Mouse (Mus musculus): ENCODE measurements around the gene Psmc4.

Gene Psmc4

GRCm38 (mm10) chr7:28049476-28050409 lies at the start of gene Psmc4:
Gene Psmc4 (minus strand): TSS chr7:28050101.
- WGBS: under 1% methylated on average over 52 of the region's 52 CpGs

DNA sequence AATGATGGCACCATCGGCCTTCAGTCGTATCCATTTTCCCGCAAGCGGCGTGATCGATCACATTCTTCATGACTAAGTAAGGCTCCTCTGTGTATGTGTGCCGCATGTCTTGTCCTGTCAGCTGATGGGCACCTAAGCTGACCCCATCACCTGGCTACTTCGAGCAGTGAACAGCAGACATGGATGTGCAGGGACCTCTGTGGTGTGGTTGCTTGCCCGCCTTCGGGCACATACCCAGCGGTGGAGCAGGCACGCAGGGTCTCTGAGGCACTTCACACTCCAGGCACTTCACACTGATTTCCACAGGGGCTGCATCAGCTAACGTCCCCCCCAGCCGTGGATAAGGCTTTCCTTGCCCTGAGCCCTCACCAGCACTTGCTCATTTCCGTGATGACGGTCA lies 49.2 kb upstream of the Psmc4 start:
- WGBS: 95% methylated on average over 16 of the region's 16 CpGs

DNA sequence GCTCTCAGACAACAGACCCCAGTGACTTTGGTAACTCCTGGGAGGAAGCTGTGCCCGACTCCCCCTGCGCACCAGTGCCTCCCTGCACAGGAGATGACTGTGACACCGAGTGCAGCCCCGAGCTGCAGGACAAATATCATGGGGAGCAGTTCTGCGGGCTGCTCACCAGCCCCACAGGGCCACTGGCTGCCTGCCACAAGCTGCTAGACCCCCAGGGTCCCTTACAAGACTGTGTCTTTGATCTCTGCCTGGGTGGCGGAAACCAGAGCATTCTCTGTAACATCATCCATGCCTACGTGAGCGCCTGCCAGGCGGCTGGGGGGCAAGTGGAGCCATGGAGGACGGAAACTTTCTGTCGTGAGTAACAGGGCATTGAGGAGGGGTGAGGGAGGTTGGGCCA lies 43.6 kb upstream of the Psmc4 start:
- 51% methylated on average over 11 of the region's 11 CpGs for WGBS

- 84% methylated on average over 16 of the region's 16 CpGs for WGBS
Measured at GRCm38 (mm10) chr7:28086236-28086635, 36.3 kb upstream of the Psmc4 start.

DNA sequence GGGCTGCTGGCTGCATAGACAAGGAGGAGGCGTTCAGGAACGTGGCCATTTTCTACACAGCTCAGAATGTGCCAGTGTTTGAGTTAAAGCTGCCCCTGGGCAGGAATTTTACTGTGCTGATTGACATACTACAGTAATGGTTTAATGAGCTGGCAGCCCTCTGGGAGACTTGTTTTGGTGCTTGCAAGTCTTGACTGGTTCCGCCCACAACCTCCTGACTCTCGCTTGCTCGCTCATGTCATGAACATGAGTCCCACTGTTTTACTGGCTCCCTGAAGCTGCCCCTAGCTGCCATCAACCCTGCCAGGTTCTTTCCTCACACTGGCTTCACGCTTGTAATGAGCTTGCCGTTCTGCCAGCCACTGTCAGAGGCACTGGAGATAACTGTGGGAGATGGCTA lies 34.3 kb upstream of the Psmc4 start:
- WGBS: 31% methylated on average over 7 of the region's 7 CpGs

DNA sequence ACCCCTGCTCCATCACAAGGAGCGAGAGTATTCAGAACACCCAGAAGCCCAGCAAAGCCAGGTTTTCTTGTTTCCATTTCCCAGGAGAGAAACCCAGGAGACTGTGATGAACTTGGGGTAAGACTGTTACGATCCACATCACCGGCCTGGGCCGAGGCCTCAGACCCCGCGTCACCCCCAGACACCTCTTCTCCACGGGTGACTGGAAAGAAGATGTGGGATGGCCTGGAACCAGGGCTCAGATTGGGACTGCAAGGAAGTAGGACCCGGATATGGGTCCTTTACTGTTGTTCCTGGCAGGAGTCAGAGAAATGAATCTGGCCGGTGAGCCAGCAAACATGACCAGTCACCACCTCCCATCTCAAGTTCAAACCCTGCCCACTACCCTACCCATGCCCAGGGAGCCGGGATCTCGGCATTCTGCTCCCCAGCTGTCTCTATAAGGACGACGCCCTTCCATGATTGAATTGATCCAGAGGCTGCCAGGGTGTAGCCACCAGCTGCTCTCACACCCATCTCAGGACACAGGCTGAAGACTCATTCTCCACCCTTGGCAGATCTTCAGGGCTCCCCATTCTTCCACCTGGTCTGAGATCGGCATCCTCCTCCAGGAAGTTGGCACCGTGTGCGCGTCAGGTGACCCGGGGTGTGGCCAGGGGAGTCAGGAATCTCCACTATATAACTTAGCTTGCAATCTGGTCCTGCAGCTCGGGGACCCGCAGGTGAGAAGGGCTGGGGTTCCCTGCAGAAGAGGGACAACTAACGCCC lies 20.8 kb upstream of the Psmc4 start, which contains the start of gene Fcgbp:
Gene Fcgbp, plus strand, starts transcription at position 706 of the 768 bp plus-strand sequence.
- WGBS: 87% methylated on average over 21 of the region's 21 CpGs

DNA sequence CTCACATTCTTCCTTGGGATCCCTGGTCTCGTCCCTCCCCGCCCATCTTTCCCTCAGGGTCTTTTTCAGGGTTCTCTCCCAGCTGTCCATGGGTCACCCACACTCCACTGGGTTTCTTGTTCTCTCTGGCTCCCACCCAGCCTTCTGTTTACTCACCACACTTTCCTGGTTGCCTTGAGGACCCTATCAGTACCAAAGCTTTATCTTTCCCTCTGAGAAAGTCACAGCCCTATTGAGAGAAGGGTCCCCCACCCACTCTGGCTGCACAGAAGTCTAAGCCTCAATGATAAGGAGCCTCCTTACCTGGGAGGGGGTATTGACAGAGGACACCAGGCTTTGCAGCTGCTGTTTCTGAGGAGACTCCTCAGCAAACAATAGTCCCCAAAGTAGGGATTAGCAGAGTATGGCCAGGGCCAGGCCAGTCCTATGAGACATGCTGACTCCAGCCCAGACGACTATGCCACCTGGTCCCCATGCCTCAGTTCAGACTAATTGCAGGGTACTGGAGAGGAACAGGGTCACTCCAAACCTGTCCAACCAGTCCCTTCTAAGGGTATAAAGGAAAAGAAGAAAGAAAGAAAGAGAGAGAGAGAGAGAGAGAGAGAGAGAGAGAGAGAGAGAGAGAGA lies 19.8 kb upstream of the Psmc4 start:
- 49% methylated on average over 3 of the region's 3 CpGs for WGBS

GRCm38 (mm10) chr7:28068661-28069060 lies 18.8 kb upstream of the Psmc4 start:
- WGBS: 84% methylated on average over 3 of the region's 3 CpGs

DNA sequence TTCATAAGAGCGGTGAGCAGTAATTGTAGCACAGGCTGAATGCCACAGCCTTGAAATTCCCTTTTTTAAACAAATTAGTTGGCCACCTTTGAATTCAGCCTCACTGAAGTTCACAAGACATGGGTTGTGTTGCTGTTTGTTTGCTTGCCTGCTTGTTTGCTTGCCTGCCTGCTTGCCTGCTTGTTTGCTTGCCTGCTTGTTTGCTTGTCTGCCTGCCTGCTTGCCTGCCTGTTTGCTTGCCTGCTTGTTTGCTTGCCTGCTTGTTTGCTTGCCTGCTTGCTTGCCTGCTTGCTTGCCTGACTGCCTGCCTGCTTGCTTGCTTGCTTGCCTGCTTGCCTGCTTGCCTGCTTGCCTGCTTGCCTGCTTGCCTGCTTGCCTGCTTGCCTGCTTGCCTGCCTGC lies 10.1 kb upstream of the Psmc4 start:
- 63% methylated on average over 1 of the region's 1 CpGs for WGBS

DNA sequence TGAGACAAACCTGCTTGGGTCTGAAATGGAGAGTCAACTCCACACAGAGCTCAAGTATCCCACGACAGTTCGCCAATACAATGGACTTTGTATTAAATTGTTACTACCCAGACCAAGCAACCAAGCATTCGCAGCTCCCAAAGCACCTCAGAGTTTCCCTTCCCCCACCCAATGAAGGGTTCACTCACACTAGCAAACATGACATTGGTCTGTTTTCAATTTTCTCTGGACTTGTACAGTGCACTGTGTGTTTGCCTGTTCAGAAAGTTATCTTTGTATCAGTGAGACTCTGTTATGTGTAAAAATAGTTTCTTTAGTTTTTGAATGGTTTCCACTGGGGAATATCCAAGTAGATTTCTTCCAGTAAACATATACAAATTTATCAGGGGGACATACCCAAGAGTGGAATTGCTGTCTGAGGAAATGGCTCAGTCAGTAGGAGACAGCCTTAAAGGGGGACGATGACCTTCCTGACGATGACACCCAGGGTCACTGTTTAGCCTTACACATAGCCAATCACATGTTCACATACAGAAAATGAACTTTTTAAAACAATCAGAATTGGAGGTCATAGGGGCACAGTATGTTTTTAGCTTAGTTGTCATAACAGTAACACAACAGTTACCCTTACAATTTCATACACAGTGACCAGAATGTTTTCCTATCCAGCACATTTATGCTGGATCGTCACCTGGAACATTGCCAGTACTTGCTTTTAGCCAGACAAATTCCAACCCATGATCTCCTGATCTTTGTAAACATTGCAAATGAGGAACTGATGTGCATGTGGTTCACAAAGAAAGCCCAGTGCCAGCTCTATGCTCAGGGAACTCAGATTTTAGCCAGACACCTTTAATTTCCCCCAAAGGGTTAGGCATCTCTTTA lies 3.4 kb upstream of the Psmc4 start:
- WGBS: 86% methylated on average over 6 of the region's 6 CpGs

- WGBS: 59% methylated on average over 17 of the region's 17 CpGs
Measured at GRCm38 (mm10) chr7:28050584-28050983, 683 bp upstream of the Psmc4 start.

- 82% methylated on average over 4 of the region's 4 CpGs for WGBS
Measured at GRCm38 (mm10) chr7:28044524-28044923, 5.4 kb downstream of the Psmc4 start.

DNA sequence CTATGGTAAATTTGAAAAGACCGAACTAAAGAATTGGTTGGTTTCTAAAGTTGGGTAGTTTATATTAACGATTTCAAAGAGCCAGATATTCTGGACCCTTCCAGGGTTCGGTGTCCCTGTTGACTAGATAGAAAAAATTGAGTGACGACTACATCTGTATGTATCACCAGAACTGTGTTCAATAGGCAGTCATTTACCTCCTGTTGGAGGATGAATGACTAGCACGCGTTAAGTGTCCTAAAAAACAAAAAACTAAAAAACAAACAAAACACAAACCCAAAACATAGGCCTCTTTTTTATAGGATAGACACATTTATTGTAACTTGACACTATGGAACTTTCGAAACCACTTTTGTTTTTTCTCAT lies 35.5 kb downstream of the Psmc4 start:
- 18% methylated on average over 7 of the region's 7 CpGs for WGBS

GRCm38 (mm10) chr7:28013549-28014444 lies 36.1 kb downstream of the Psmc4 start, which contains the start of gene Zfp850:
Gene Zfp850 (minus strand): TSS chr7:28014115.
- WGBS: under 1% methylated on average over 47 of the region's 47 CpGs

- WGBS: 62% methylated on average over 3 of the region's 3 CpGs
Measured at GRCm38 (mm10) chr7:28010271-28010670, 39.6 kb downstream of the Psmc4 start.
